Mouse (Mus musculus): ENCODE measurements around the gene Fam183b. TPM values are rescaled to one million over a fixed set of nuclear protein-coding genes. Genes with fewer than 3 reads are reported as not detected.
"Not testable (repeated sequence)": the region's sequence is repeated elsewhere in the genome, so short reads cannot be mapped to it uniquely, and the experiment has no call there.

Fam183b gene
- polyA plus RNA-seq (2016; fragmentation: Nextera tagmentation; extraction: Ambion mirVana): 2.1 and 2.3 TPM in 2 replicates

DNA sequence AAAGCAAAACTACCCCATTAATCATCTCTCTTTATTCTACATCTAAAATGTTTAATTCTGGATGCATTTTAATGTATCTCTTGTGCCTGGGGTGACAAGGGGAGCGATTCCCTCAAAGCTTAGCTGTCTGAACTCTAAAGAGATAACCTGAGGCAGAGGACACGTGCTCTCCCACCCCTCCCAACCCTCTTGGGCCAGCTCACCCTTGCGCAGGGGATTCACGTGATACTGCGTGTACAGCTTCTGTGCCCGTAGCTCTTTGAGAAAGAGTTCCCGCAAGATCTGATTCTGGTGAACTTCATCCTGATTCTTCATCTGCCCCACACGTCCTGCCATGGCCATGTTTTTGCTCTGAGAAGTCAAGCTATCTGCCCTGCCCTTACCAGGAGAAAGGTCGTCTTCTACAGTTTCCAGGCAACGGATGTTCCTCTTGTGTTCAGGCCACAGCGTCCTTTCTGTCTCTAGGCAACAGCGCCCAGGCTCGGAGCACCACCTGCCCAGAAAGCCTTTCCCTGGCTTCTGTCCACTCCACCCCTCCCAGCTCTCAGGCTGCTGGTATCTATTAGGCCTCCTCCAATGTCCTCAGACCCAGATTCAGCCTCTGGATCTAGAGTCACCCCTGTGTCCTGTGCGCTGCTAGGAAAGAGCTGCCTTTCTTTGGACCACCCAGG, at the start of gene Fam183b:
Fam183b (minus strand) TSS at position 403 of the 671 bp plus-strand sequence.
- Histone ChIP-seq H3K27ac (no peak within 1 kb of the TSS), H3K4me2 (peak within 1 kb of the TSS; percentile 36), H3K9ac (no peak within 1 kb of the TSS), H3K4me3 (replicated peaks) (no peak within 1 kb of the TSS), H3K27me3 (no peaks in the 10 kb centered on the region), H3K36me3 (replicated peaks) (no peaks in the 10 kb centered on the region), H3K9me3 (no peaks in the 10 kb centered on the region), H3K4me1 (peaks cover 15% of the 10 kb centered on the region)
- WGBS: 31% methylated on average over 14 of the region's 14 CpGs
- ATAC-seq (ENCODE audit: low FRiP score): 0 out of 2 replicates have a peak, but pooled peaks have one; percentile 53

DNA sequence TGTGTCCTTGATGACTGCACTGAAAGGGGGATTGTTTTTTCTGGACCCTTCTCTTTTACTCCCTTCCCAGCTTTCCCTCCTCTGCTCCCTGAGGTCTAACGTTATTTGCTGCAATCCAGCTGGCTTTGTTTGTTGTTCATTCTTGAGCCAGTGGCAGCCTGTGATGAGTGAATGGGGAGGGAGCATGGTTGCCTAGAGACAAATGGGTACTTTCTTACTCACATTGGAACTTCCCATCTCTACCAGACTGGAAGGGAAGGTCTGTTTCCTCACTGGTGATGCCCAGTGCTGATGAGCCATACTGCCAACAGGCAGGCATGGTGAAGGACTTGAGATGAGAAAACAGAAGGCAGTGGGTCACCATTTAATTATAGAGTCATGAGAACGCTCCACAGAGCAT, 48.0 kb upstream of the Fam183b start:
- Histone ChIP-seq H3K27me3 (no peaks in the 10 kb centered on the region), H3K9me3 (no peaks in the 10 kb centered on the region), H3K4me2 (no peak overlapping the region), H3K4me3 (replicated peaks) (no peak overlapping the region), H3K27ac (no peak overlapping the region), H3K4me1 (peaks cover 9% of the 10 kb centered on the region), H3K36me3 (replicated peaks) (peaks cover 40% of the 10 kb centered on the region), H3K9ac (no peak overlapping the region)
- WGBS: 67% methylated on average over 2 of the region's 2 CpGs
- ATAC-seq (ENCODE audit: low FRiP score): no peak

DNA sequence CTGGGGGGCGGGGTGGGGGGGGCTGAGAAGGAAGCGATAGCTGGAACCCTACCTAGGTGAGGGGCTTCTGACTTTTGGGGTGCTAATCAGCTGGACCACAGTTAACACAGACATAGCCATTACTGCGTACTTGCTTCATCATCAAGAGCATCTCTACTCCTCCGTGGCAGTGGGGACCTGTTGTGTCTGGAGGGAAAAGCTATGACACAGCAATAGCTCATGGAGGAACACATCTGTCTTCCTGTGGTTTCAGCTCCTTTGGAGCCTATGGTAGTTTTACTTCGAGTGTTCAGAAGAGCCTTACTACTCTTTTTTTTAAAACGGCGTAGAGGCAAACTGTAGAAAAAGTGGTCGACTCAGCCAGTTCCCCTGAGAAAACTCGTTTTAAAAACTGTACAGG, 45.9 kb upstream of the Fam183b start:
- no peaks in the 10 kb centered on the region for H3K27me3 ChIP-seq
- WGBS: 51% methylated on average over 9 of the region's 9 CpGs
- no peak for ATAC-seq (ENCODE audit: low FRiP score)

DNA sequence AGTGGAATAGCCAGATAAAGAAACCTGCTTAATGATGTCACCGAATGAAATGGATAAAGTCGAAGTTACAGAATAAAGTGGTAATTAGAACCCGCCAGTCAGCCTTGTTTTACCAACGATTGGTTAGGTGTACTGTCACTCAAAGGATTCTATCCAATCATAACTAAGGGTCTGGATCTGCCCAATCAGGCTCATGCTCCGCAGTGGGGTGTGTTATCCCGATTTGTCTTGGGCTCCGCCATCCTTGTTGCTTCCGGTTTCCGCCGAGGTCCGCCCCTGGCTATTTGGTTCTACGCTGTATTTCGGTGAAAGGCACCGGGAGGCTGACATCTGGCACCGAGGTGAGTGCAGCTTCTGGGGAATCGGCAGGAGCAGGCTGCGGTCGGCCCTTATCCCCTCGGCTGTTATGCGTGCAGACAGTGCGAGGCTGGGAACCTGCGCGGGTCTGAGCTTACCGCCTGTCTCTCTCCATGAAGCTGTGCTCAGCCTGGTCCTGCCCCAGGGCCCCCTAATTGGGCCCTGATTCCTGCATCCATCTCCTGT, 45.2 kb upstream of the Fam183b start, which contains the start of gene Gm12258:
Gm12258 (plus strand) TSS at position 240 of the 543 bp plus-strand sequence.
- ATAC-seq (ENCODE audit: low FRiP score): peak; percentile 100
- peaks cover 24% of the 10 kb centered on the region for H3K36me3 ChIP-seq (replicated peaks)
- peak within 1 kb of the TSS; percentile 74 for H3K27ac ChIP-seq
- WGBS: under 1% methylated on average over 24 of the region's 24 CpGs
- peaks cover 9% of the 10 kb centered on the region for H3K4me1 ChIP-seq
- H3K4me3 ChIP-seq (replicated peaks): peak within 1 kb of the TSS; percentile 82
- H3K27me3 ChIP-seq: no peaks in the 10 kb centered on the region
- H3K4me2 ChIP-seq: peak within 1 kb of the TSS; percentile 87
- no peaks in the 10 kb centered on the region for H3K9me3 ChIP-seq
- H3K9ac ChIP-seq: peak within 1 kb of the TSS; percentile 81

More for the DNA sequence above, 45.9 kb upstream of the Fam183b start:
- H3K4me1 ChIP-seq: peaks cover 9% of the 10 kb centered on the region
- no peaks in the 10 kb centered on the region for H3K9me3 ChIP-seq
- H3K36me3 ChIP-seq (replicated peaks): peaks cover 27% of the 10 kb centered on the region
- peak overlapping the region; percentile 81 for H3K9ac ChIP-seq
- H3K4me3 ChIP-seq (replicated peaks): peak overlapping the region; percentile 82
- H3K27ac ChIP-seq: no peak overlapping the region
- H3K4me2 ChIP-seq: peak overlapping the region; percentile 87

DNA sequence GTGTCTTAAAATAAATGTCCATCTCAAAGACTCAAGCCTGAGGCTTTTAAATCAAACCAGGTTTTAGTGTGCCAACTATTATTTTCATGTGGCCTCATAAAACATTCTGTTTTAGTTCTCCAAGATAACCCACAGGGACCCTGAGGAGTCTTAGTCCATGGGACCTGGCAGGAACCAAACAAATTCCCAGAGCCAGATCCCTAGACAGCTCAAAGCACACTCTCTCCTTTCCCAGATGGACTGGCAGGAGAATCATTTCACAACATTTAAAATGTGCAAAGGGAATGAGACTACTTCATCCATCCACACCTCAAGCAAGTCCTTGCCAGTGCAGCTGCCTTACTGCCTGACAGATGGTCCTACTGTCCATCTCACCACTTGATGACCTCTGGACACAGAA, 37.2 kb upstream of the Fam183b start, which contains the start of gene Olfr311:
Olfr311 (plus strand) TSS at position 301 of the 400 bp plus-strand sequence.
- not testable (repeated sequence) for H3K9ac ChIP-seq; H3K4me1 ChIP-seq; H3K27ac ChIP-seq; H3K4me2 ChIP-seq; H3K36me3 ChIP-seq (replicated peaks); H3K4me3 ChIP-seq (replicated peaks); ATAC-seq (ENCODE audit: low FRiP score); H3K27me3 ChIP-seq; H3K9me3 ChIP-seq

DNA sequence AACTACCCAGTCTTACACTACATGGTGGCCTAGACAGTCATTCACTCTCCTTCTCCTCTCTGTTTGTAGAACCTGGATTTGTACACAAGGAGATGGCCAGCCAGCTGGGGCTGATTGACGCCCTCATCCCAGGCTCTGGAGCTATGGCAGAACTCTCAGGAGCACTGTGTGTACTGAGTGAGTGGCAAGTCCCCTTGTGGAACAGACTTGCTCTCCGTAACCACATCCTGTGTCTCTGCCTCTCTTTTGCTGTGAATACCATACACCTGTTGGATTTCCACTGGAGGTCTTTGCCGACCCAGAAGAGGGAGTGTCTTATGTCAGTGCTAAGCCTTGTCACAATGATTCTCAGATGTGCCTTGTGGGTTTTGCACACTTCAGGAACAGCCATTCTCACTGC, 30.8 kb upstream of the Fam183b start:
- not testable (repeated sequence) for H3K36me3 ChIP-seq (replicated peaks); H3K9me3 ChIP-seq; H3K27me3 ChIP-seq; ATAC-seq (ENCODE audit: low FRiP score); H3K4me3 ChIP-seq (replicated peaks); H3K4me2 ChIP-seq; H3K27ac ChIP-seq; H3K9ac ChIP-seq; H3K4me1 ChIP-seq
- 78% methylated on average over 3 of the region's 3 CpGs for WGBS

DNA sequence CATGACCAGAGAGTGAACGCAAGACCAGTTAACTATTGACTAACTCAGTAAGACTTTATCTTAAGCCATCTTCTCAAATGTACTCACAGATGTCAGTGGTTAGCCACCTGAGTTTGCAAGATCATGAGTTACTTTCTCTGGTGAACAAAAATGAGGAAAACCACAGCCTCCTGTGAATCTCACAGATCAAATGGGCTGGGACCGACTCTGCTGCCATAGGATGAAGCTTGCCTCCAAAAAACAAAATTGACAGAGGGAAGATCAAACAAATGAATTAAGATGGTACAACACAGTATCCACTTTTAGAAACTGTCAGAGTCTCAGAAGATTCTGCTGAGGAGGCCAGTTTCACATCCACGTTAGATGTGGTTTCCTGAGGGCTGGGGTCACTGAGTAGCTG, 28.0 kb upstream of the Fam183b start:
- Histone ChIP-seq H3K4me3 (replicated peaks) (no peak overlapping the region), H3K36me3 (replicated peaks) (no peaks in the 10 kb centered on the region), H3K4me2 (no peak overlapping the region), H3K9me3 (no peaks in the 10 kb centered on the region), H3K27me3 (no peaks in the 10 kb centered on the region), H3K4me1 (no peaks in the 10 kb centered on the region), H3K9ac (no peak overlapping the region), H3K27ac (no peak overlapping the region)
- WGBS: 89% methylated on average over 3 of the region's 3 CpGs
- ATAC-seq (ENCODE audit: low FRiP score): no peak

DNA sequence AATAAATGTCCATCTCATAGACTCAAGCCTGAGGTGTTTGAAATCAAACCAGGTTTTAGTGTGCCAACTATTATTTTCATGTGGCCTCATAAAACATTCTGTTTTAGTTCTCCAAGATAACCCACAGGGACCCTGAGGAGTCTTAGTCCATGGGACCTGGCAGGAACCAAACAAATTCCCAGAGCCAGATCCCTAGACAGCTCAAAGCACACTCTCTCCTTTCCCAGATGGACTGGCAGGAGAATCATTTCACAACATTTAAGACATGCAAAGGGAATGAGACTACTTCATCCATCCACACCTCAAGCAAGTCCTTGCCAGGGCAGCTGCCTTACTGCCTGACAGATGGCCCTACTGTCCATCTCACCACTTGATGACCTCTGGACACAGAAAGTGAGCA, 27.2 kb upstream of the Fam183b start, which contains the start of gene Olfr312:
Olfr312 (plus strand) TSS at position 301 of the 400 bp plus-strand sequence.
- not testable (repeated sequence) for H3K27ac ChIP-seq; H3K4me3 ChIP-seq (replicated peaks); H3K4me1 ChIP-seq; H3K27me3 ChIP-seq; H3K9ac ChIP-seq; H3K4me2 ChIP-seq; H3K9me3 ChIP-seq; H3K36me3 ChIP-seq (replicated peaks); ATAC-seq (ENCODE audit: low FRiP score)

DNA sequence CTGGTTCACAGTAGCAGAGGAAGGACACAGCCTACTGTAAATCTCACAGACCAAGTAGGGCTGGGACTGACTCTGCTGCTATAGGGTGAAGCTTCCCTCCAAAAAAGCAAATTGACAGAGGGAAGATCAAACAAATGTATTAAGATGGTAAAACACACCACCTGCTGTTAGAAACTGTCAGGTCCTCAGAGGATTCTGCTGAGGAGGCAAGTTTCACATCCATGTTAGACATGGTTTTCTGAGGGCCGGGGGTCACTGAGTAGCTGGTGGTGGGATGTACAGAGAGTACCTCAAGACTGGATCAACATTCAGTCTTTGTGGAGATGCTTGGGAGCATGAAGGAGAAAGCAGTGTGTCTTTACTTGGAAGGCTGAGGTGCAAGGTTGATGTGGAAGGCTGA, 13.9 kb upstream of the Fam183b start:
- Histone ChIP-seq H3K4me1 (no peaks in the 10 kb centered on the region), H3K4me3 (replicated peaks) (no peak overlapping the region), H3K27ac (no peak overlapping the region), H3K27me3 (no peaks in the 10 kb centered on the region), H3K9ac (no peak overlapping the region), H3K4me2 (no peak overlapping the region), H3K36me3 (replicated peaks) (no peaks in the 10 kb centered on the region), H3K9me3 (no peaks in the 10 kb centered on the region)
- ATAC-seq (ENCODE audit: low FRiP score): no peak
- 94% methylated on average over 1 of the region's 1 CpGs for WGBS

DNA sequence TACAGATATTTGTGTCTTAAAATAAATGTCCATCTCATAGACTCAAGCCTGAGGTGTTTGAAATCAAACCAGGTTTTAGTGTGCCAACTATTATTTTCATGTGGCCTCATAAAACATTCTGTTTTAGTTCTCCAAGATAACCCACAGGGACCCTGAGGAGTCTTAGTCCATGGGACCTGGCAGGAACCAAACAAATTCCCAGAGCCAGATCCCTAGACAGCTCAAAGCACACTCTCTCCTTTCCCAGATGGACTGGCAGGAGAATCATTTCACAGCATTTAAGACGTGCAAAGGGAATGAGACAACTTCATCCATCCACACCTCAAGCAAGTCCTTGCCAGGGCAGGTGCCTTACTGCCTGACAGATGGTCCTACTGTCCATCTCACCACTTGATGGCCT, 12.9 kb upstream of the Fam183b start, which contains the start of gene Olfr313:
Olfr313 (plus strand) TSS at position 301 of the 400 bp plus-strand sequence.
- H3K27ac ChIP-seq; H3K9ac ChIP-seq; H3K4me2 ChIP-seq; H3K4me1 ChIP-seq; ATAC-seq (ENCODE audit: low FRiP score); H3K9me3 ChIP-seq; H3K27me3 ChIP-seq; H3K4me3 ChIP-seq (replicated peaks); H3K36me3 ChIP-seq (replicated peaks): not testable (repeated sequence)
- WGBS: 75% methylated on average over 1 of the region's 1 CpGs

DNA sequence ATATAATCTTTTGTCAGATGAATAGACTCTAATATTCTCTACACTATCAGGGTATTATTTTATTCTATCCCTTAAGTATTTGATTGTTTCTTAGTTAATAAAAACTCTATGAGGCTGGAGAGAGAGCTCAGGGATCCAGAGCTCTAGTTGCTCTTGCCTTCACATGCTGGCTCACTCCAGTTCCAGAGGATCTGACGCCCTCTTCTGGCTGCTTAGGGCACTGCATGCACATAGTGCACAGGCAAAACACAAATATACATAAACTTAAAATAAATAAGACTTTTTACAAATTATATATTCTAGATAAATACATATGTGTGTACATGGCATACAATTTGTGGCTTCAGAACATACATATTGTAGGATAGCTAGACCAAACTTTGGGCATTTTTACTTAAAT, 10.2 kb upstream of the Fam183b start:
- no peak overlapping the region for H3K27ac ChIP-seq
- no peaks in the 10 kb centered on the region for H3K27me3 ChIP-seq
- no peak overlapping the region for H3K4me2 ChIP-seq
- no peaks in the 10 kb centered on the region for H3K4me1 ChIP-seq
- H3K36me3 ChIP-seq (replicated peaks): no peaks in the 10 kb centered on the region
- no peak overlapping the region for H3K9ac ChIP-seq
- no peak overlapping the region for H3K4me3 ChIP-seq (replicated peaks)
- ATAC-seq (ENCODE audit: low FRiP score): no peak
- no peaks in the 10 kb centered on the region for H3K9me3 ChIP-seq
- WGBS: 3% methylated on average over 1 of the region's 1 CpGs

DNA sequence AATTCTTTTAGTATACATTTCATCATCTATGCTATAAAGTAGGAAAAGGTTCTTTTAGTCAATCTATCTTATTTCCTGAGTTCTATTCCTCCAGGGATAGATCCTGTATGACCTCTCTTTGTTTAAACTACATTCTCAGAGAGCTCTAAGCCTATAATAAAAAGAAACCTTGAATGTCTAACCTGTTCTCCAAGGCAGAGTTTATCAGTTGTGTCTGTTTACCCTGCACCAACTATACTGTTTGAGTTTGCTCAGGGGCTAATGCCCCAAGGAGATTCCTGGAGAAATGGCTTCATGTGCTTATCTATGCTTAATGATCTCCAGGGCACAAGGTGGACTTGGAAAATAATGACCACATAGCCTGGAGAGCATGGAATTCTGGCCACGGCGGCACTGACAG, 2.6 kb upstream of the Fam183b start:
- Histone ChIP-seq H3K27me3 (no peaks in the 10 kb centered on the region), H3K4me2 (no peak overlapping the region), H3K9ac (no peak overlapping the region), H3K4me3 (replicated peaks) (no peak overlapping the region), H3K36me3 (replicated peaks) (no peaks in the 10 kb centered on the region), H3K9me3 (no peaks in the 10 kb centered on the region), H3K27ac (no peak overlapping the region), H3K4me1 (peaks cover 15% of the 10 kb centered on the region)
- ATAC-seq (ENCODE audit: low FRiP score): no peak
- 79% methylated on average over 2 of the region's 2 CpGs for WGBS

DNA sequence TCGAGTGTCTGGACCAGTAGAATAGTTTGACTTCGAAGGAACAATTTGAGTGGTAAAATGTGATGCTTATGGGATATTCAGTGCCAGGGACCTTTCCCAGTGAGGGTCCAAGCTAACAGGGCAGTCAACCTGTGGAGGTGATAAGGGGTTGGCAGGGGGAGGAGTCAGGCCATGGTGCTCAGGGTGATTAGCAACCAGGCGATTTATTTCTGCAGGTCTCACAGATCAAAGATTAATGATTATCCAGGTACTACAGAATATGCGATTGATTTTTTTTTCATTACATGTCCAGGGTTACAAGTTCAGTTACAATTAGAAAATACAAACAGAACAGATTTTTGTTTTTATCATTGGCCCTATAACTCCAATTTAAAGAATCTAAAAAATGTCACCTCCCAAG, 2.1 kb upstream of the Fam183b start:
- no peak overlapping the region for H3K4me3 ChIP-seq (replicated peaks)
- peaks cover 15% of the 10 kb centered on the region for H3K4me1 ChIP-seq
- H3K9me3 ChIP-seq: no peaks in the 10 kb centered on the region
- 82% methylated on average over 4 of the region's 4 CpGs for WGBS
- H3K27ac ChIP-seq: no peak overlapping the region
- no peaks in the 10 kb centered on the region for H3K36me3 ChIP-seq (replicated peaks)
- no peaks in the 10 kb centered on the region for H3K27me3 ChIP-seq
- H3K9ac ChIP-seq: no peak overlapping the region
- H3K4me2 ChIP-seq: no peak overlapping the region
- no peak for ATAC-seq (ENCODE audit: low FRiP score)

Measured in forebrain, embryonic 12.5 days (tissue).